Mouse (Mus musculus) small intestine, adult 2 months (tissue): ENCODE results near the gene Cd2ap.

ENCODE experiments used
- CTCF ChIP-seq: fragments of 200-500 bp; IDR thresholded peaks from 2 replicates; pipeline ENCODE4 v1.5.1; 2012; ENCODE audit warnings: low read depth, mild to moderate bottlenecking, control low read depth, inconsistent platforms, low read length, moderate library complexity, mixed read lengths; ENCODE audit not compliant: insufficient replicate concordance, insufficient read length; ENCODE audit errors: extremely low read depth
- POLR2A ChIP-seq: fragments of 200-500 bp; IDR thresholded peaks from 2 replicates; pipeline ENCODE4 v1.6.1; 2012; ENCODE audit warnings: low read depth, mild to moderate bottlenecking, control low read depth, inconsistent platforms, low read length, moderate library complexity

GRCm38 (mm10) chr17:42870465-42870864 lies 6.0 kb downstream of the Cd2ap start:
- no peak for TF ChIP-seq CTCF
- no peak for TF ChIP-seq POLR2A
